Mouse (Mus musculus): ENCODE measurements around the gene Tm6sf1.
"Not testable (repeated sequence)": the region's sequence is repeated elsewhere in the genome, so short reads cannot be mapped to it uniquely, and the experiment has no call there.

Tm6sf1 gene

GRCm38 (mm10) chr7:81858968-81859721 is at the start of gene Tm6sf1:
Tm6sf1 (plus strand) TSS chr7:81859001.
- DNase-seq: peak; percentile 41

DNA sequence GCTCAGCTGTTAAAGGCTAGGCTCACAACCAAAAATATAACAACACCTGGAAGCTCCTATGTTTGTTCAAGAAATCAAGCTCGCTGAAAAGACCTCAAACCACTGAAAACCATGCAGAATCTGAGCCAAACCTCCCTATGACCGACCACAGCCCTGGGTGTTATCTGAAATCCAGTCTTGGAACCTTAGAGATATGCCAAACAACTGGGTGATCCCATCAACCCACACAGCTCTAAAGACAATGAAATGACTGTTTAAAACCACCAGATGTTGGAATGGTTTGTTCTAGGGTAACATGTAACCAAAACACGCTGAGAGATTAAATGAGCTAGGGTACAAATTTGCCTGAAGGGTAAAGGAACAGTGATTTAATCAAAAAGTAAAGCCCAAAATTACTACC is 33.9 kb upstream of the Tm6sf1 start:
- DNase-seq: no peak

- DNase-seq: no peak
These were observed 33.4 kb upstream of the Tm6sf1 start for GRCm38 (mm10) chr7:81825381-81825780.

DNA sequence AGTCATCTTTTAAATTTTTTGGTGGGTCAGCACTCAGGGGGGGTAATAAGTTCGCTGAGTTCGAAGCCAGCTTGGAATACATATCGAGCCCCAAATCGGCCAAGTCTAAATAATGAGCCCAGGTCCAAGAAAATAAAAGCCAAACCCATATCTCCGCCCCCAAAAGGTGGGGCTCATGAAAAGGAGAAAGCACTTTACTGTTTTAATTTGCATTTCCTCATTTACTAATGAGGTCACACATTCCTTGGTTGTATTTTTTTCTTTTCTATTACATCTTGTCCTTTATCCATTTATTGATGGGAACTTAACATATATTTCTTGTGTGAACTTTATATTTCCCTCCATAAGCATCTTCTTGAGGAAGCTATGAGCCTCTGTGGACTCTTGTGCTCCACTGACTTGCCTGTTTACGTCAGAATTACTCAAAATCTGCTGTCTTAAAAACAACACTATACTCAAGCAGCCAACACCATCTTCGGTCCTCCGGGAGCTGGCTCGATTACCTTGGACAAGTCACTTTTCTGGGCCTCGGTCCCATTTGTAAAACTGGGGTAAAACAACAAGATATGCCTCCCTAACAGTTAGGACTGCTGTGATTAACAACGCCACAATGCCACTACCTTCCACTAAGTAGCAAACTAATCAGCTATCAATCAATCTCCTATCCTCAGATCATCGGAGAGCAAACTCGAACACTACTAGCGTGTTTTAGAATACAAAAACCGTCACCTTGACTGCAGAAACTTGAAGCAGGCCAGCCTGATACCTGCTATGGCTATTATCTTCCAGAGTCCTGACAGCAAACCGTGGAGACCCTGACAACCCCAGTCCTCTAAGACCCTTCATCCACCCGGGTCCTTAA is 30.8 kb upstream of the Tm6sf1 start:
- no peak for DNase-seq

DNA sequence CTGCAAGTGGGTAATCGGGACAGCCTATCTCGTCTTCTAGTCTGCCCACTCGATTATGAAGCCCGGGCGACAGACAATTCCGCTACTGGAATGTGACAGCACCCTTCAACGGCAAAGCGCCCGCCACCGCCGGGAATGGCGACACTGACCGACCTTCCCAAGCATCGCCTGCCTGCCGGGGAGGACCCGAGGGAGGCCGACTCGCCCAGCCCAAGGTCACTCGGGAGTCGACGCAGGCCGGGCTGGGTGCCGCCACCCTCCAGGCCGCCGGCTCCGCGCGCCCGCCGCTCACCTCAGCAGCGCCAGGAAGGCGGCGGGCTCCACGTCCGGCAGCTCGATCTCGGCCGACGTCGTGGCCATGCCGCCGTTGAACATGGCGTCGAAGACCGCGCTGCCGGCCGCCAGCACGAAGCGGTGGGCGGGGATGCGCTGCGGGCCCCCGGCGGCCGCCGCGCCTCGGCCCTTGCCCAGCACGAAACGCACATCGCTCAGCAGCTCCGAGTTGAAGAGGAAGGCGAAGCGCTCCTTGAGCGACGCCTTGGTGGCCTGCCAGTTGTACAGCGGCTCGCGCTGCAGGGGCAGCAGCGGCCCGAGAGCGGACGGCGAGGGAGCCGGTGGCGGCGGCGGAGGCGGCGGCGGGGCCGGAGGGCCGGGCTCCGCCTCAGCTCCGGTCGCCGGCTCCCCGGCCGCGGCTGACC is 30.0 kb upstream of the Tm6sf1 start:
- DNase-seq: peak; percentile 64

GRCm38 (mm10) chr7:81829379-81829894 is 29.4 kb upstream of the Tm6sf1 start, which contains the start of gene Btbd1:
Btbd1 (minus strand) TSS chr7:81829431.
- DNase-seq: peak; percentile 87

GRCm38 (mm10) chr7:81834847-81835246 is 24.0 kb upstream of the Tm6sf1 start:
- DNase-seq: no peak

DNA sequence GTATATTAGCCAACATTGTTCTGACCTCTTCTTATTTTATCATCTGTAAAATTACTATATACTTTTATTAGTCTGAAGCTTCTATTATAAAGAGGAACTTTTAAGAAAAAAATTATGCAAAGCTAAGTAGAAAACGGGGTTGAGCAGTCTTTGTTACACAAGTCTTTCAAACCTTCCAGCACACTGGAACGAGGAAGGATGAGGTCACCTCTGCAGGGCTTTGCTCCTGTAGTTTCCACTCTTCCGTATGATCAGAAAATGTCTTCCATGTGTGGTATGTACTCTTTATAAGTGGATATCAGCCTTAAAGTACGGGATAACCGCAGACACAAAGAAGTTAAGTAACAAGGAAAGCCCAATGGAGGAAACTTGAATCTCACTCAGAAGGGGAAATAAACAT is 23.4 kb upstream of the Tm6sf1 start:
- no peak for DNase-seq

DNA sequence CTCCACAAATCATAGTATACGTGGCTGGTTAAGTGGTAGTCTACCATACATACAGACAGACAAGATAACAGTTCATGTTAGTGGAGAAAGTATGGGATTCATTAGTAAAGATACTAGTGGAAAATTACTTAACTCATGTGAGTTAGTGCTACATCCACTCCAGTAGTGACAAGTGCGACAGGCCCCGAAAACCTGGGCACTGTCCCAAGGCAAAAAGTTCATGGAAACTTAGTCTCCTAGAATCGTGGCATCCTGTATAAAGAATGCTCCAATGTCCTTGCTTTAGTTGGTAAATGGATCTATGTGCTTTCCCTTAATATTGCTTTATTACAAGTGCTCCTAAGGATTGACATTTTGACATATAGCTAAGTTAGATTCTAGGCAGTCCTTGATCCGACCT is 21.0 kb upstream of the Tm6sf1 start:
- DNase-seq: not testable (repeated sequence)

DNA sequence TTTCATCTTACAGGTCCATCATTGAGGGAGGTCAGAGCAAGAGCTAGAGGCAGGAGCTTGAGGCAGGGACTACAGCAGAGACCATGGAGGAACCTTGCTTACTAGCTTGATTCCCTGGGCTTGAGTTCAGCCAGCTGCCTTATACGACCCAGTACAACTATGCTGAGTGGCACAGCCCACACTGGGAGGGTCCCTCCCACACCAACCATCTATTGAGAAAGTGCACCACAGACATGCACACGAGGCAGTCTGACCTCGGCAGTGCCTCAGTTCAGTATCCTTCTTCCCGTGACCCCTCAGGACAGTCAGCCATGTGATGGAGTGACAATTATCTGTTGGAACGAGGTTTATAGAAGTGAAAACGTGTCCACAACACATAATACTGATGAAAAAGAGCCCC is 19.1 kb upstream of the Tm6sf1 start:
- no peak for DNase-seq

DNA sequence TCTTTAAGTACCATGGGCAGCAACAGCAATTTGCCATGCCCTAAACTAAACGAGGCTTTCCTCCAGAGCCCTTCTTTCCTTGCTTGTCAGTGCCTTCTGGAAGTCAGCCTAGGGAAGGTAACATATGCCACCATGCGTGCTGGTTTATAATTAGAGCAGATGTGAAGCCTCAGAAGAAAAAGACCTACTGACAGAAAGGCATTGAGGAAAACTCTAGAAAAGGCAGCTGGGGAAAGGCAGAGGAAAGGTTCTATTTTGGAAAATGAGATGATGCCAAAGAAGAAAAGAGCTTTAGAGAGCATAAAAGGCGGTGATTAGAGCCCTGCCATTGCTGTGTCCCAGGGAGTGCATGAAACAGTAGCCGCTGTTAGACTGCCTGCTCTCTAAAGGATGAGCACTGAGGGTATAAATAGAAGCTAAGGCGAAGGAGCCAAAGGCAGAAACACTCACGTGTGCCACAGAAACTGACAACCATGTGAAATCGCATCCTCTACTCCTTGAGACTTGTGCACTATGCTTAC is 18.1 kb upstream of the Tm6sf1 start:
- DNase-seq: no peak

DNA sequence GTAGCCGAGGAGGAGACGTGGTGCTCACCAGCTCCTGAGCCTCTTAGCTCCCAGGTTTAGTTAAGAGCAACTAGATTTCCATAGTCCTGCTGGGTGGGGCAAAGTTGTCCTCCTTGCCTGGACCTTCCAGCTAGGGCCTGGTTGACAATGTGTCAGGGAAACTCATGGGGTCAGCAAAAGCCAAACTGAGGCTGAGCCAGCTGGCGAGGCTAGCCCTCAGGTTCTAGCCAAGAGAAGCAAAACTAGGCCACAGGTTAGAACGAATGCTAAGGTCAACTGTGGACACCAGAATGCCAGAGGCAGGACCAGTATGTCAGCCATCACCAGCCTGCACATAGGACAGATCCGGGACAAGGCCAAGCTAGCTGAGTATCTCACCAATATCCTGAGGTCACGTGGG is 17.4 kb upstream of the Tm6sf1 start:
- no peak for DNase-seq

- no peak for DNase-seq
These were observed 16.7 kb upstream of the Tm6sf1 start for GRCm38 (mm10) chr7:81842141-81842540.

GRCm38 (mm10) chr7:81842998-81843397 is 15.8 kb upstream of the Tm6sf1 start:
- DNase-seq: no peak

DNA sequence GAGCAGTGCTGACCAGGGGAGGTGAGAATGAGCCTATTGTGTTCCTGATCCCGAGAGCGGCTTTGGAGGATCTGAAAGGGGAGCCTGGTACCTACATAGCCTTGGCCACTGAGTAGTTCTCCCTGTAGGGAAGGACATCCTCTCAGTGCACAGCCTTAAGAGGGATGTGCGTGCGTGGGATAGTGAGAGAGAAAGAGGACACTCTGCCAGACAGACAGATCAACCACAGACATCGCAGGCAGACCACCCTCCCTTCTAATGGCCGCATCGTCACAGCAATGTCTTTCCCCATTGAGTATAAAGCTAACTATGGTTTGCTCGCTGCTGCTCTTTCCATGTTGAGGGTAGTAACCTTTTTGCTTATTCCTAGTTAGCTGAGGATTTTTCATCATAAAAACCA is 14.9 kb upstream of the Tm6sf1 start:
- DNase-seq: no peak

DNA sequence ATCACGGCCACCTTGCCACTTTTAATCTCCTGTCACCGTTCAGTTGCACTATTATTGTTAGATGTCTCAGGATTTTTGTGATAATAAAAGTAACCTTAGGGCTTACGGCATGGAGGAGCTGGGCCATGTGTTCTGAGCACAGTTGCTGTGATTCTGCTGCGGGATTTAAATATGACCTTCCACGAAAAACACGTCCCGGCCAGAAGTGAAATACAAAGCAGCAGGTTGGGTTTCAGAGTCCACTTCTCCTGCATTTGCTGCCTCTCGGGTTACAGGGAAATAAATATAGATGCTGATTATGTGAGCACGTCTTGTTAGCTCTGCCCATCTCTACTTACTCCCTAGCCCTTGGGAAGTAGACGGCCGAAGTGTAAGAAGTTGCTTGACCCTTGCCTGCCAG is 14.0 kb upstream of the Tm6sf1 start:
- no peak for DNase-seq

- no peak for DNase-seq
These were observed 13.5 kb upstream of the Tm6sf1 start for GRCm38 (mm10) chr7:81845313-81845712.

- DNase-seq: no peak
These were observed 12.8 kb upstream of the Tm6sf1 start for GRCm38 (mm10) chr7:81846008-81846407.

DNA sequence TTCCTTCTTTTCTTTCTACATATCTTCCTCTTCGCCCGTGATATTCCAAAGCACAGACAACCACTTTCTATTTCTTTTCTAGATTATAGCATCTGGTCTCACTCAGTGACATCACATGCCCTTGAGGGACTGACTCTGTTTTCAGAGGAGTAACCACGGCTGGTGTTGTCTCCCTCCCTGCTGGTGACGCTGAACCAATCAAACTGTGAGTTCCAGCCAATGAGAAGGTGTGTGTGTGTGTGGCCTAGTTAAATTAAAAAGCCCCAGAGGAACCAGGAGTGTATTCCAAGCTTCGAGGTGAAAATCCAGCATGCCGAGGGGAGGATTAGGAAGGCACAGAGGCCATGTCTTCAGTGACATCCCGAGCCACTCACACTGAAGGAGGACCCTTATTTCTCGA is 11.8 kb upstream of the Tm6sf1 start:
- no peak for DNase-seq

GRCm38 (mm10) chr7:81847777-81848176 is 11.0 kb upstream of the Tm6sf1 start:
- DNase-seq: no peak

- DNase-seq: no peak
These were observed 9.6 kb upstream of the Tm6sf1 start for GRCm38 (mm10) chr7:81849214-81849613.

DNA sequence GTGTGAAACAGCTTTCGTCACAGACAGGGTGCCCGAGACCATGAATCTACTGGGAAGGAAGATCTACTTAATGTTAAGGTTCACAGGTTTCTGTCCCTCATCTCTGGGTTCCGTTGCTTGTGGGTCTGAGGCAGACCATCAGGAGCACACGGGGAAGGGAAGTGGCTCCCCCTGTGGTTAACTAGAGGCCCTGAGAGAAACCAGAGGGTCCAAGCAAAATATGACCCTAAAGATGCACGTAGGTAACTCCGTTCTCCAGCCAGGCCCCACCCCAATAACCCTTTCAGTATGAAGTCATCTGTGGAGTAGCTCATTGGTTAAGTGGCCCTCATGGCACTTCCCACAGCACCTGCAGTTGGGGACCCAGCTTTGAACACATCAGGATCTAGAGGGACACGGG is 9.2 kb upstream of the Tm6sf1 start:
- DNase-seq: no peak

DNA sequence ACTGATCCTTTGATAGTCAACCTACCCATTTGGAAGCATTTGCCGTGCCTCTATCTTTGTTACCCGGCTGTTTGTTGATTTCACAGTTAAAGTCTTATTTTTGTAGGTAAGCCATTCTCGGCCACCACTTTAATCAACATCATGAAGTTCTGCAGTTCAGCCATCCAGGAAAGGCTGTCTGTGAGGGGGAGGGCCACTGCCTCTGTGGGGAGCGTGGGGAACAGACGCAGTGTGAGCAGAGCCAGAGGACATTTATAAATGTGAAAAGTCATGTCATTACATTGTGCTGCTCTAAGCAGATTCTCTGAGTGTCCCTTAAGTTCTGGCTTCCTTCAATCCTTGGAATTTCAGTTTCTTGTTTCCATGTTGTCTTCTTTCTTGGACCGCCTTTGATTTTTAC is 8.6 kb upstream of the Tm6sf1 start:
- DNase-seq: no peak
